In genomic region chr15:80020516-80020915, GRCm38 (mm10) we compare ENCODE assay signal across 18 mouse cellular contexts. TPM values are rescaled to one million over a fixed set of nuclear protein-coding genes. Genes with fewer than 3 reads are reported as not detected.
DNase-seq lines count a peak whose midpoint lies in the region; ATAC-seq lines count a peak whose summit lies in the region.
"Had no signal": no experiment of that assay in that cellular context is flagged by ENCODE, and none has a peak within 500 bp of the region (broad histone marks: within the 10 kb centered on the region; RNA-seq: fewer than 3 reads in every experiment).

No protein-coding gene starts in this region.

- H3K4me3 ChIP-seq in forebrain, embryonic 14.5 days (ENCODE audit: low read depth, low read length), result no peak overlapping the region
- H3K4me3 ChIP-seq in forebrain, embryonic 13.5 days, result no peak overlapping the region
- H3K4me3 ChIP-seq in limb, embryonic 12.5 days (replicated peaks), result no peak overlapping the region
- no peak overlapping the region for H3K4me3 ChIP-seq in limb, embryonic 10.5 days
- H3K4me3 ChIP-seq in neural tube, embryonic 14.5 days (ENCODE audit: low read depth, low read length), result no peak overlapping the region
- no peak overlapping the region for H3K4me3 ChIP-seq in neural tube, embryonic 15.5 days (replicated peaks)
- H3K4me3 ChIP-seq: erythroblast, embryonic 14.5 days had no signal

- WGBS in forebrain, embryonic 14.5 days, result 73% methylated on average over 4 of the region's 4 CpGs
- 64% methylated on average over 4 of the region's 4 CpGs for WGBS in forebrain, embryonic 13.5 days
- 60% methylated on average over 4 of the region's 4 CpGs for WGBS in limb, embryonic 12.5 days
- 73% methylated on average over 4 of the region's 4 CpGs for WGBS in limb, embryonic 10.5 days
- WGBS in neural tube, embryonic 14.5 days, result 72% methylated on average over 4 of the region's 4 CpGs
- 73% methylated on average over 4 of the region's 4 CpGs for WGBS in neural tube, embryonic 15.5 days

- H3K27ac ChIP-seq in forebrain, embryonic 14.5 days (ENCODE audit: low read depth, low read length), result peak overlapping the region; percentile 39; the same call in 1 of the 2 replicates
- H3K27ac ChIP-seq in forebrain, embryonic 13.5 days, result no peak overlapping the region
- H3K27ac ChIP-seq in limb, embryonic 12.5 days, result 0 out of 2 replicates have a peak overlapping the region, but pooled peaks have one; percentile 12
- no peak overlapping the region for H3K27ac ChIP-seq in limb, embryonic 10.5 days
- H3K27ac ChIP-seq in neural tube, embryonic 14.5 days (ENCODE audit: low read depth, low read length), result peak overlapping the region; percentile 24; the same call in 1 of the 2 replicates
- no peak overlapping the region for H3K27ac ChIP-seq in neural tube, embryonic 15.5 days (replicated peaks)

- DNase-seq in forebrain, embryonic 14.5 days (ENCODE audit: low spot score), result no peak
- no peak for DNase-seq in limb, embryonic 10.5 days (ENCODE audit: low spot score)
- DNase-seq in thymus, postnatal 4 days, result peak; percentile 60
- DNase-seq: adrenal gland, adult 8-10 months; cerebellum, adult 18-20 months; cerebellum, postnatal 36 days; forebrain, postnatal 0 days; heart, postnatal 14 days; kidney, adult 2 months; kidney, postnatal 14 days; layer of hippocampus, adult 9-11 months; right cerebral cortex, adult 18-20 months had no signal

- no peak for ATAC-seq in forebrain, embryonic 14.5 days
- no peak for ATAC-seq in forebrain, embryonic 13.5 days
- no peak for ATAC-seq in limb, embryonic 12.5 days (ENCODE audit: insufficient number of reproducible peaks, insufficient read depth, low FRiP score, low TSS enrichment, low read depth)
- ATAC-seq in neural tube, embryonic 14.5 days (ENCODE audit: low read depth), result no peak
- ATAC-seq in neural tube, embryonic 15.5 days (ENCODE audit: low FRiP score), result no peak
- no peak for ATAC-seq in inflammation-experienced regulatory T-cells, adult 6 months
- ATAC-seq: forebrain, postnatal 0 days had no signal

- H3K4me1 ChIP-seq in forebrain, embryonic 14.5 days (ENCODE audit: control insufficient read depth, insufficient read depth, low read length), result no peaks in the 10 kb centered on the region
- peaks cover 9% of the 10 kb centered on the region for H3K4me1 ChIP-seq in forebrain, embryonic 13.5 days
- H3K4me1 ChIP-seq in limb, embryonic 12.5 days (replicated peaks), result peaks cover 6% of the 10 kb centered on the region; the same call in 1 of the 2 replicates
- H3K4me1 ChIP-seq in limb, embryonic 10.5 days, result peaks cover 16% of the 10 kb centered on the region
- H3K4me1 ChIP-seq in neural tube, embryonic 14.5 days (ENCODE audit: control insufficient read depth, insufficient read depth, low read length), result no peaks in the 10 kb centered on the region
- peaks cover 18% of the 10 kb centered on the region for H3K4me1 ChIP-seq in neural tube, embryonic 15.5 days

- H3K36me3 ChIP-seq in forebrain, embryonic 14.5 days (ENCODE audit: control insufficient read depth, insufficient read depth, low read length), result no peaks in the 10 kb centered on the region
- H3K36me3 ChIP-seq in forebrain, embryonic 13.5 days (ENCODE audit: poor library complexity, severe bottlenecking), result no peaks in the 10 kb centered on the region
- no peaks in the 10 kb centered on the region for H3K36me3 ChIP-seq in limb, embryonic 12.5 days
- H3K36me3 ChIP-seq in limb, embryonic 10.5 days, result no peaks in the 10 kb centered on the region
- H3K36me3 ChIP-seq in neural tube, embryonic 14.5 days (ENCODE audit: control insufficient read depth, insufficient read depth, low read length), result no peaks in the 10 kb centered on the region
- H3K36me3 ChIP-seq in neural tube, embryonic 15.5 days, result no peaks in the 10 kb centered on the region

- no peaks in the 10 kb centered on the region for H3K9me3 ChIP-seq in forebrain, embryonic 14.5 days (replicated peaks; ENCODE audit: control insufficient read depth, low read length)
- no peaks in the 10 kb centered on the region for H3K9me3 ChIP-seq in forebrain, embryonic 13.5 days (replicated peaks)
- no peaks in the 10 kb centered on the region for H3K9me3 ChIP-seq in limb, embryonic 12.5 days
- no peaks in the 10 kb centered on the region for H3K9me3 ChIP-seq in limb, embryonic 10.5 days (replicated peaks)
- H3K9me3 ChIP-seq in neural tube, embryonic 14.5 days (ENCODE audit: control insufficient read depth, low read length), result no peaks in the 10 kb centered on the region
- no peaks in the 10 kb centered on the region for H3K9me3 ChIP-seq in neural tube, embryonic 15.5 days (replicated peaks)

- no peak overlapping the region for H3K4me2 ChIP-seq in forebrain, embryonic 14.5 days (ENCODE audit: low read length)
- no peak overlapping the region for H3K4me2 ChIP-seq in forebrain, embryonic 13.5 days
- no peak overlapping the region for H3K4me2 ChIP-seq in limb, embryonic 12.5 days
- no peak overlapping the region for H3K4me2 ChIP-seq in neural tube, embryonic 14.5 days (ENCODE audit: low read depth, low read length)
- H3K4me2 ChIP-seq in neural tube, embryonic 15.5 days, result no peak overlapping the region

- H3K27me3 ChIP-seq in forebrain, embryonic 14.5 days (replicated peaks; ENCODE audit: control insufficient read depth, insufficient read depth, low read length), result peaks cover 4% of the 10 kb centered on the region
- H3K27me3 ChIP-seq in forebrain, embryonic 13.5 days, result peaks cover 16% of the 10 kb centered on the region
- peaks cover 49% of the 10 kb centered on the region for H3K27me3 ChIP-seq in limb, embryonic 12.5 days
- H3K27me3 ChIP-seq in limb, embryonic 10.5 days (ENCODE audit: low read depth, poor library complexity, severe bottlenecking), result peaks cover 55% of the 10 kb centered on the region
- H3K27me3 ChIP-seq in neural tube, embryonic 14.5 days (ENCODE audit: control insufficient read depth, insufficient read depth, low read length), result peaks cover 10% of the 10 kb centered on the region
- H3K27me3 ChIP-seq in neural tube, embryonic 15.5 days (replicated peaks), result peaks cover 16% of the 10 kb centered on the region

- no peak overlapping the region for H3K9ac ChIP-seq in forebrain, embryonic 14.5 days (ENCODE audit: low read length)
- H3K9ac ChIP-seq in forebrain, embryonic 13.5 days, result no peak overlapping the region
- no peak overlapping the region for H3K9ac ChIP-seq in limb, embryonic 12.5 days (replicated peaks)
- no peak overlapping the region for H3K9ac ChIP-seq in neural tube, embryonic 14.5 days (replicated peaks; ENCODE audit: low read depth, low read length)
- H3K9ac ChIP-seq in neural tube, embryonic 15.5 days (replicated peaks), result no peak overlapping the region
- H3K9ac ChIP-seq: forebrain, postnatal 0 days had no signal

RNA-seq across cellular contexts. Expression of gene Pdgfb, which starts 5.7 kb away (rescaled TPM):
- 2.7 and 3.4 TPM in 2 replicates for polyA plus RNA-seq in forebrain, embryonic 14.5 days (2014; fragmentation: Nextera tagmentation; extraction: Ambion mirVana)
- polyA plus RNA-seq in forebrain, embryonic 13.5 days (2015; fragmentation: Nextera tagmentation; extraction: Ambion mirVana), result 1.9 and 2.1 TPM in 2 replicates
- 2.5 and 2.8 TPM in 2 replicates for polyA plus RNA-seq in limb, embryonic 12.5 days (2016; fragmentation: Nextera tagmentation; extraction: Ambion mirVana)
- 1.5 and 2.0 TPM in 2 replicates for polyA plus RNA-seq in limb, embryonic 10.5 days (2016; fragmentation: Nextera tagmentation; extraction: Ambion mirVana)
- 4.5 and 5.0 TPM in 2 replicates for polyA plus RNA-seq in neural tube, embryonic 14.5 days (2014; fragmentation: Nextera tagmentation; extraction: Ambion mirVana)
- polyA plus RNA-seq in neural tube, embryonic 15.5 days (2015; fragmentation: Nextera tagmentation; extraction: Ambion mirVana), result 6.5 and 7.0 TPM in 2 replicates
- polyA plus RNA-seq in inflammation-experienced regulatory T-cells, adult 6 months (2017; shearing (Covaris generic)), result 1 to 10 TPM; 1.4 to 2.1 (median 2.1) TPM

RNA-seq across cellular contexts. Expression of gene Cbx7, which starts 49.6 kb away (rescaled TPM):
- polyA plus RNA-seq in forebrain, embryonic 14.5 days (2014; fragmentation: Nextera tagmentation; extraction: Ambion mirVana), result 1.6 and 2.1 TPM in 2 replicates
- 2.5 and 2.9 TPM in 2 replicates for polyA plus RNA-seq in forebrain, embryonic 13.5 days (2015; fragmentation: Nextera tagmentation; extraction: Ambion mirVana)
- 2.0 and 2.5 TPM in 2 replicates for polyA plus RNA-seq in limb, embryonic 12.5 days (2016; fragmentation: Nextera tagmentation; extraction: Ambion mirVana)
- polyA plus RNA-seq in limb, embryonic 10.5 days (2016; fragmentation: Nextera tagmentation; extraction: Ambion mirVana), result 1.1 and 1.3 TPM in 2 replicates
- polyA plus RNA-seq in neural tube, embryonic 14.5 days (2014; fragmentation: Nextera tagmentation; extraction: Ambion mirVana), result 4.3 and 5.0 TPM in 2 replicates
- polyA plus RNA-seq in neural tube, embryonic 15.5 days (2015; fragmentation: Nextera tagmentation; extraction: Ambion mirVana), result 4.1 and 4.6 TPM in 2 replicates
- polyA plus RNA-seq in inflammation-experienced regulatory T-cells, adult 6 months (2017; shearing (Covaris generic)), result 10 to 100 TPM; 13.3 to 48.6 (median 38.5) TPM

Comparison
In these comparisons a context has a peak if more than half of its experiments do, and no peak if none do; other contexts are left out.
1. H3K27ac ChIP-seq: peak in forebrain, embryonic 14.5 days (single experiment), limb, embryonic 12.5 days (single experiment) and neural tube, embryonic 14.5 days (single experiment); none in forebrain, embryonic 13.5 days (single experiment), limb, embryonic 10.5 days (single experiment) and neural tube, embryonic 15.5 days (single experiment).